Mouse (Mus musculus): ENCODE measurements around the gene Gm45261.

- TF ChIP-seq CTCF (IDR thresholded peaks at IDR 0.05; ENCODE audit: control insufficient read depth, insufficient read depth, insufficient replicate concordance, low read depth, low read length) (no peak), POLR2A (IDR thresholded peaks at IDR 0.05; ENCODE audit: control insufficient read depth, low read depth, low read length) (no peak)
Measured at GRCm38 (mm10) chr1:80438506-80438905, 22.7 kb downstream of the Gm45261 start.

All from testis, adult 2 months (tissue).